Mouse (Mus musculus): Measurements from ENCODE around the gene Tmem200a. TPM values are rescaled to one million over a fixed set of nuclear protein-coding genes. Genes with fewer than 3 reads are reported as not detected.

Gene Tmem200a
- total and polyA plus RNA-seq, 3 experiments: 0.33 TPM; not detected in 2

- no peak overlapping the region for H3K4me3 ChIP-seq (ENCODE audit: low read depth, low read length)
- ATAC-seq (ENCODE audit: extremely low read depth, insufficient number of reproducible peaks, low FRiP score, poor library complexity, severe bottlenecking): no peak
- no peak for DNase-seq (ENCODE audit: low spot score)
- H3K27me3 ChIP-seq (ENCODE audit: insufficient read depth, low read length): no peaks in the 10 kb centered on the region
- TF ChIP-seq TAL1 (conservative IDR thresholded peaks at IDR 0.05; ENCODE audit: low read depth, low read length) (no peak), GATA1 (IDR thresholded peaks at IDR 0.05; ENCODE audit: borderline replicate concordance, low read length) (no peak), POLR2AphosphoS5 (IDR thresholded peaks at IDR 0.05; ENCODE audit: insufficient replicate concordance, low read depth, low read length) (no peak), CTCF (IDR thresholded peaks at IDR 0.05; ENCODE audit: low read depth, low read length) (no peak)
- H3K4me1 ChIP-seq (ENCODE audit: insufficient read depth, low read depth, low read length): no peaks in the 10 kb centered on the region
- no peaks in the 10 kb centered on the region for H3K36me3 ChIP-seq (replicated peaks)
- H3K9me3 ChIP-seq (replicated peaks): peaks cover 23% of the 10 kb centered on the region
Measured at GRCm38 (mm10) chr10:26059662-26060307, 19.1 kb downstream of the Tmem200a start.

GRCm38 (mm10) chr10:26051177-26051576, 27.7 kb downstream of the Tmem200a start:
- no peaks in the 10 kb centered on the region for H3K4me1 ChIP-seq (ENCODE audit: insufficient read depth, low read depth, low read length)
- ATAC-seq (ENCODE audit: extremely low read depth, insufficient number of reproducible peaks, low FRiP score, poor library complexity, severe bottlenecking): no peak
- H3K27me3 ChIP-seq (ENCODE audit: insufficient read depth, low read length): no peaks in the 10 kb centered on the region
- H3K36me3 ChIP-seq (replicated peaks): no peaks in the 10 kb centered on the region
- H3K9me3 ChIP-seq (replicated peaks): no peaks in the 10 kb centered on the region
- no peak overlapping the region for H3K4me3 ChIP-seq (ENCODE audit: low read depth, low read length)
- TF ChIP-seq CTCF (IDR thresholded peaks at IDR 0.05; ENCODE audit: low read depth, low read length) (no peak), POLR2AphosphoS5 (IDR thresholded peaks at IDR 0.05; ENCODE audit: insufficient replicate concordance, low read depth, low read length) (no peak), GATA2 (IDR thresholded peaks at IDR 0.05; ENCODE audit: borderline replicate concordance, low read depth, low read length) (no peak), TAL1 (conservative IDR thresholded peaks at IDR 0.05; ENCODE audit: low read depth, low read length) (no peak), GATA1 (IDR thresholded peaks at IDR 0.05; ENCODE audit: borderline replicate concordance, low read length) (no peak)
- no peak for DNase-seq (ENCODE audit: low spot score)

- TF ChIP-seq GATA2 (IDR thresholded peaks at IDR 0.05; ENCODE audit: borderline replicate concordance, low read depth, low read length) (no peak), CTCF (IDR thresholded peaks at IDR 0.05; ENCODE audit: low read depth, low read length) (no peak), GATA1 (IDR thresholded peaks at IDR 0.05; ENCODE audit: borderline replicate concordance, low read length) (no peak), POLR2AphosphoS5 (IDR thresholded peaks at IDR 0.05; ENCODE audit: insufficient replicate concordance, low read depth, low read length) (no peak), TAL1 (conservative IDR thresholded peaks at IDR 0.05; ENCODE audit: low read depth, low read length) (no peak)
- ATAC-seq (ENCODE audit: extremely low read depth, insufficient number of reproducible peaks, low FRiP score, poor library complexity, severe bottlenecking): no peak
- H3K4me1 ChIP-seq (ENCODE audit: insufficient read depth, low read depth, low read length): no peaks in the 10 kb centered on the region
- no peak overlapping the region for H3K4me3 ChIP-seq (ENCODE audit: low read depth, low read length)
- H3K9me3 ChIP-seq (replicated peaks): peaks cover 4% of the 10 kb centered on the region; the same call in 1 of the 2 replicates
- DNase-seq (ENCODE audit: low spot score): no peak
- no peaks in the 10 kb centered on the region for H3K36me3 ChIP-seq (replicated peaks)
- H3K27me3 ChIP-seq (ENCODE audit: insufficient read depth, low read length): no peaks in the 10 kb centered on the region
Measured at GRCm38 (mm10) chr10:26034931-26035330, 43.9 kb downstream of the Tmem200a start.

GRCm38 (mm10) chr10:26018740-26019139, 60.1 kb downstream of the Tmem200a start:
- Histone ChIP-seq H3K9me3 (replicated peaks) (peaks cover 7% of the 10 kb centered on the region; the same call in 1 of the 2 replicates), H3K36me3 (replicated peaks) (no peaks in the 10 kb centered on the region), H3K4me1 (ENCODE audit: insufficient read depth, low read depth, low read length) (no peaks in the 10 kb centered on the region), H3K4me3 (ENCODE audit: low read depth, low read length) (no peak overlapping the region), H3K27me3 (ENCODE audit: insufficient read depth, low read length) (no peaks in the 10 kb centered on the region)
- no peak for TF ChIP-seq POLR2AphosphoS5 (IDR thresholded peaks at IDR 0.05; ENCODE audit: insufficient replicate concordance, low read depth, low read length)
- no peak for TF ChIP-seq GATA1 (IDR thresholded peaks at IDR 0.05; ENCODE audit: borderline replicate concordance, low read length)
- TF ChIP-seq GATA2 (IDR thresholded peaks at IDR 0.05; ENCODE audit: borderline replicate concordance, low read depth, low read length): no peak
- no peak for TF ChIP-seq CTCF (IDR thresholded peaks at IDR 0.05; ENCODE audit: low read depth, low read length)
- TF ChIP-seq TAL1 (conservative IDR thresholded peaks at IDR 0.05; ENCODE audit: low read depth, low read length): no peak
- no peak for ATAC-seq (ENCODE audit: extremely low read depth, insufficient number of reproducible peaks, low FRiP score, poor library complexity, severe bottlenecking)
- no peak for DNase-seq (ENCODE audit: low spot score)

- DNase-seq (ENCODE audit: low spot score): no peak
- Histone ChIP-seq H3K9me3 (replicated peaks) (peaks cover 7% of the 10 kb centered on the region; the same call in 1 of the 2 replicates), H3K4me3 (ENCODE audit: low read depth, low read length) (no peak overlapping the region), H3K4me1 (ENCODE audit: insufficient read depth, low read depth, low read length) (no peaks in the 10 kb centered on the region), H3K27me3 (ENCODE audit: insufficient read depth, low read length) (no peaks in the 10 kb centered on the region), H3K36me3 (replicated peaks) (no peaks in the 10 kb centered on the region)
- no peak for ATAC-seq (ENCODE audit: extremely low read depth, insufficient number of reproducible peaks, low FRiP score, poor library complexity, severe bottlenecking)
- no peak for TF ChIP-seq GATA2 (IDR thresholded peaks at IDR 0.05; ENCODE audit: borderline replicate concordance, low read depth, low read length)
- no peak for TF ChIP-seq GATA1 (IDR thresholded peaks at IDR 0.05; ENCODE audit: borderline replicate concordance, low read length)
- no peak for TF ChIP-seq TAL1 (conservative IDR thresholded peaks at IDR 0.05; ENCODE audit: low read depth, low read length)
- no peak for TF ChIP-seq POLR2AphosphoS5 (IDR thresholded peaks at IDR 0.05; ENCODE audit: insufficient replicate concordance, low read depth, low read length)
- TF ChIP-seq CTCF (IDR thresholded peaks at IDR 0.05; ENCODE audit: low read depth, low read length): no peak
Measured at GRCm38 (mm10) chr10:26014298-26014697, 64.6 kb downstream of the Tmem200a start.

- no peaks in the 10 kb centered on the region for H3K36me3 ChIP-seq (replicated peaks)
- no peaks in the 10 kb centered on the region for H3K4me1 ChIP-seq (ENCODE audit: insufficient read depth, low read depth, low read length)
- H3K4me3 ChIP-seq (ENCODE audit: low read depth, low read length): no peak overlapping the region
- no peak for TF ChIP-seq TAL1 (conservative IDR thresholded peaks at IDR 0.05; ENCODE audit: low read depth, low read length)
- no peak for TF ChIP-seq CTCF (IDR thresholded peaks at IDR 0.05; ENCODE audit: low read depth, low read length)
- TF ChIP-seq GATA2 (IDR thresholded peaks at IDR 0.05; ENCODE audit: borderline replicate concordance, low read depth, low read length): no peak
- TF ChIP-seq GATA1 (IDR thresholded peaks at IDR 0.05; ENCODE audit: borderline replicate concordance, low read length): no peak
- TF ChIP-seq POLR2AphosphoS5 (IDR thresholded peaks at IDR 0.05; ENCODE audit: insufficient replicate concordance, low read depth, low read length): no peak
- no peaks in the 10 kb centered on the region for H3K27me3 ChIP-seq (ENCODE audit: insufficient read depth, low read length)
- ATAC-seq (ENCODE audit: extremely low read depth, insufficient number of reproducible peaks, low FRiP score, poor library complexity, severe bottlenecking): no peak
- H3K9me3 ChIP-seq (replicated peaks): peaks cover 7% of the 10 kb centered on the region; the same call in 1 of the 2 replicates
- DNase-seq (ENCODE audit: low spot score): no peak
Measured at GRCm38 (mm10) chr10:26008948-26009347, 69.9 kb downstream of the Tmem200a start.
